Mouse (Mus musculus) kidney, postnatal 4 days (tissue): ENCODE measurements around the gene Rnase9.
"Not testable (repeated sequence)": the region's sequence is repeated elsewhere in the genome, so short reads cannot be mapped to it uniquely, and the experiment has no call there.

Experiments used
- DNase-seq, 2 experiments: peaks; one replicate each; pipeline ENCODE4 v3.0.0; 2021; ENCODE audit warnings: mixed read lengths in 2 of 2

The Rnase9 gene

GRCm38 (mm10) chr14:51047846-51048245 is 6.2 kb upstream of the Rnase9 start:
- DNase-seq = no peak

GRCm38 (mm10) chr14:51036214-51036613 is 5.5 kb downstream of the Rnase9 start:
- no peak for DNase-seq

- no peak for DNase-seq
Measured at GRCm38 (mm10) chr14:51035206-51035605, 6.5 kb downstream of the Rnase9 start.

- DNase-seq = peak; percentile 20 to 24
Measured at GRCm38 (mm10) chr14:51027387-51028155, 14.1 kb downstream of the Rnase9 start.

- peak; percentile 72 to 79 for DNase-seq
Measured at GRCm38 (mm10) chr14:51026391-51027133, 15.1 kb downstream of the Rnase9 start.

- DNase-seq = no peak
Measured at GRCm38 (mm10) chr14:51024820-51025219, 16.8 kb downstream of the Rnase9 start.

GRCm38 (mm10) chr14:51023457-51023856 is 18.2 kb downstream of the Rnase9 start:
- no peak for DNase-seq

GRCm38 (mm10) chr14:51017256-51017655 is 24.4 kb downstream of the Rnase9 start:
- peak; percentile 14 to 41 for DNase-seq

- no peak for DNase-seq
Measured at GRCm38 (mm10) chr14:51015780-51016179, 25.9 kb downstream of the Rnase9 start.

- DNase-seq = not testable (repeated sequence)
Measured at GRCm38 (mm10) chr14:51014724-51015123, 26.9 kb downstream of the Rnase9 start.

- no peak for DNase-seq
Measured at GRCm38 (mm10) chr14:51009572-51009971, 32.1 kb downstream of the Rnase9 start.

- no peak for DNase-seq
Measured at GRCm38 (mm10) chr14:51008781-51009180, 32.9 kb downstream of the Rnase9 start.

- DNase-seq = peak; percentile 39 to 69
Measured at GRCm38 (mm10) chr14:51007914-51008713, 33.6 kb downstream of the Rnase9 start.

- DNase-seq = no peak
Measured at GRCm38 (mm10) chr14:51007152-51007801, 34.4 kb downstream of the Rnase9 start, which contains the start of gene Rnase10. TSS of gene Rnase10 (plus strand) at chr14:51007751.

GRCm38 (mm10) chr14:50997999-50998666 is 43.5 kb downstream of the Rnase9 start:
- no peak for DNase-seq

GRCm38 (mm10) chr14:50997088-50997487 is 44.6 kb downstream of the Rnase9 start:
- no peak for DNase-seq

GRCm38 (mm10) chr14:50991037-50991436 is 50.6 kb downstream of the Rnase9 start:
- DNase-seq = no peak
